Mouse (Mus musculus) liver, adult 2 months (tissue): Measurements from ENCODE around the gene Orc3. TPM values are rescaled to one million over a fixed set of nuclear protein-coding genes. Genes with fewer than 3 reads are reported as not detected.

Experiments used
- DNase-seq: peaks from one replicate; pipeline ENCODE4 v3.0.0-alpha.2; 2011; ENCODE audit warnings: low read depth, low spot score; ENCODE audit errors: extremely low read depth
- H3K27ac ChIP-seq: fragments of 200-500 bp; replicated peaks from 2 replicates; pipeline ENCODE4 v1.5.1; 2012; ENCODE audit warnings: low read depth, mild to moderate bottlenecking, control low read depth, inconsistent platforms, low read length; ENCODE audit not compliant: insufficient read depth
- H3K27me3 ChIP-seq: fragments of 200-500 bp; 2 replicates; pipeline ENCODE4 v1.6.1; 2012; ENCODE audit warnings: mild to moderate bottlenecking, moderate library complexity, low read length, inconsistent platforms; ENCODE audit not compliant: control insufficient read depth, insufficient read depth
- H3K36me3 ChIP-seq: fragments of 200-500 bp; 2 replicates; pipeline ENCODE4 v1.6.1; 2012; ENCODE audit warnings: low read length, inconsistent platforms; ENCODE audit not compliant: control insufficient read depth, insufficient read depth
- H3K4me1 ChIP-seq: fragments of 200-500 bp; 2 replicates; pipeline ENCODE4 v1.6.1; 2011; ENCODE audit warnings: low read length; ENCODE audit not compliant: control insufficient read depth, insufficient read depth
- H3K4me3 ChIP-seq: fragments of 200-500 bp; 2 replicates; pipeline ENCODE4 v1.5.1; 2011; ENCODE audit warnings: low read depth, mild to moderate bottlenecking, control low read depth, low read length, moderate library complexity; ENCODE audit not compliant: insufficient read depth
- H3K79me2 ChIP-seq: fragments of 200-500 bp; 2 replicates; pipeline ENCODE4 v1.6.1; 2012; ENCODE audit warnings: inconsistent platforms, mild to moderate bottlenecking, low read length, moderate library complexity; ENCODE audit not compliant: control insufficient read depth, insufficient read depth
- H3K9ac ChIP-seq: fragments of 200-500 bp; 2 replicates; pipeline ENCODE4 v1.6.1; 2012; ENCODE audit warnings: low read depth, mild to moderate bottlenecking, control low read depth, inconsistent platforms, low read length
- CTCF ChIP-seq: fragments of 200-500 bp; IDR thresholded peaks from 2 replicates; pipeline ENCODE4 v1.5.1; 2011; ENCODE audit warnings: low read depth, low read length, control low read depth
- POLR2A ChIP-seq: fragments of 200-500 bp; IDR thresholded peaks from 2 replicates; pipeline ENCODE4 v1.6.1; 2011; ENCODE audit warnings: low read length, control low read depth; ENCODE audit not compliant: insufficient read depth; ENCODE audit errors: extremely low read depth
- WGBS: fragments of 180-500 bp; shearing (Covaris S2); methylation state at CpG from one replicate; pipeline ENCODE4 v1.1.7; 2018; 5-methylcytosine and 5-hydroxymethylcytosine counted together
- polyA plus RNA-seq: library from polyadenylated mRNA; depleted of rRNA; stranded (reverse); fragments of >200 nt; gene quantifications from 2 replicates; pipeline ENCODE4 v1.2.3, GENCODE M21; 2012
- total RNA-seq: library from RNA; depleted of rRNA; stranded (reverse); fragments of >200 nt; gene quantifications from 2 replicates; pipeline ENCODE4 v1.2.3, GENCODE M21; 2014

Gene Orc3
- total and polyA plus RNA-seq, 2 experiments, result 11.2 to 35.9 TPM

DNA sequence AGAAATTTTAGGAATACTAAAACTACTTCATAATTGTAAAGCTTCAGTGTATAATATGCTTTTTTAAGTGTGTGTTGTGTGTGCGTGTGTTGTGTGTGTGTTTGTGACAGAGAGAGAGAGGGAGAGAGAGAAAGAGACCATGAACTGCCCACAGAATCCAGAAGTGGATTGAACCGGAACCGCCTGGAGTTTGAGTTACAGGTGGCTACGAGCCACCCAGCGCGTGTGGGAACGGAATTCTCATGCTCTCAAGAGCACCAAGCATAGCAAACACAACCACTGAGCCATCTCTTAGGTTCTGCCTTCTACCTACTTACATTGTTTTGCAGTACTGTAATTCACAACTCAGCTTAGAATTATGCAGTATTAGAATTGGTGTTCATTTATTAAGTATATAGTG is 19.4 kb upstream of the Orc3 start:
- no peak overlapping the region for H3K27ac ChIP-seq
- TF ChIP-seq POLR2A (no peak), CTCF (no peak)
- 98% methylated on average over 7 of the region's 7 CpGs for WGBS

DNA sequence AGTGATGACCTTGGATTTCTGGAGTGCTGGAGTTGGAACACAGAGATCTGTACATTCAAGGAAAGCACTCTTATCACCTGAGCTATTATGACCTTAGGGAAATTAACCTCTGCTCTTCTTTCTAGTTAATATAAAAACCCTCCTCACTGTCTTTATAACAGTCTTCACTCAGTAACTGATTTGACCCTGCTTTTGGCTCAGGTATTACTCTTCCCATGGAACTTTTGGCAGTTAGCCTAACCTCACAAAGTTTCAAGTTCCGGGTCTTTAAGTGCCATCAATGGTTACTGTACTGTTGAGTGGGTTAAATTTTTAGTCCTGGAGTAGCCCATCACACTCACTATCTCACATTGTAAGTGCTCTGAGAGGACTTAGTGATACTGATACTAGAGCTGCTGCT is 15.2 kb upstream of the Orc3 start:
- 33% methylated on average over 1 of the region's 1 CpGs for WGBS
- Histone ChIP-seq H3K4me3 (no peak overlapping the region), H3K79me2 (no peaks in the 10 kb centered on the region), H3K27me3 (no peaks in the 10 kb centered on the region), H3K36me3 (peaks cover 48% of the 10 kb centered on the region), H3K4me1 (no peaks in the 10 kb centered on the region), H3K9ac (no peak overlapping the region), H3K27ac (no peak overlapping the region)
- TF ChIP-seq CTCF (no peak), POLR2A (no peak)
- peak; percentile 29 for DNase-seq

More for the DNA sequence above, 19.4 kb upstream of the Orc3 start:
- Histone ChIP-seq H3K4me1 (no peaks in the 10 kb centered on the region), H3K36me3 (peaks cover 40% of the 10 kb centered on the region), H3K79me2 (no peaks in the 10 kb centered on the region), H3K4me3 (no peak overlapping the region), H3K27me3 (no peaks in the 10 kb centered on the region), H3K9ac (no peak overlapping the region)
- no peak for DNase-seq

DNA sequence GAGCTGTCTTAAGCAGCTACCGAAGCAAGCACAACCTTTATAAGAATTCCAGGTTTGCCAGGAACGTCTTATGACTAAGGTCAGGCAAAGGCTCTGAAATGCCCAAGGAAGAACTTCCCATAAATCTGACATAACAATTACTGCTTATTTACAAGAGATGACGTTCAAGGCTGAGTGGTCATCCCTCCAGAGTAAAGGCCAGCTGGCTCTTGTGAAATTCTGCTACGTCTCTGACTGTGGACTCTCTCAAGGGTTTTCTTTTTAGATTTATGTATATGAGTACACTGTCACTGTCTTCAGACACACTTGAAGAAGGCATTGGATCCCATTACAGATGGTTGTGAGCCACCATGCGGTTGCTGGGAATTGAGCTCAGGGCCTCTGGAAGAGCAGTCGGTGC is 11.7 kb upstream of the Orc3 start:
- H3K27me3 ChIP-seq, result no peaks in the 10 kb centered on the region
- H3K9ac ChIP-seq, result no peak overlapping the region
- no peak overlapping the region for H3K27ac ChIP-seq
- no peak for DNase-seq
- WGBS, result 94% methylated on average over 6 of the region's 6 CpGs
- H3K4me3 ChIP-seq, result no peak overlapping the region
- H3K79me2 ChIP-seq, result no peaks in the 10 kb centered on the region
- no peaks in the 10 kb centered on the region for H3K4me1 ChIP-seq
- TF ChIP-seq POLR2A (no peak), CTCF (no peak)
- peaks cover 40% of the 10 kb centered on the region for H3K36me3 ChIP-seq

DNA sequence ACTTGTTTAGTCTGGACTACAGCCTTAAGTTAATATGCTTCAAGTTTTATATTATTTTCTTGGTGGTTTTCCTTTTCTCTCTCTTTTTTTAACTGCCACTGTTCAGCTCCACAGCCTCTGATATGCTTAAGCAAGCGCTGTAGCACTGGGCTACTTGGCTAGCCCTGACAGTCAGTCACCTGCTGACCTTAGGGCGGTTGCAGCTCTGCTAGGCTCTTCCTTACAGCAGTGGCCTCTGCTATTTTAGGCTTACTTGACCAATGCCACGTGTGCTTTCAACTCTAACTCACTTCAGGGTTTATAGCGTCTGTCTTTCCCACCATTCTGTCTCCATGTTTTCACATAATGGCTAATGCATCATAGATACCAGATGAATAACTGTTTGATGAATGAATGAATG is 10.8 kb upstream of the Orc3 start:
- H3K36me3 ChIP-seq, result peaks cover 35% of the 10 kb centered on the region
- TF ChIP-seq CTCF (no peak), POLR2A (no peak)
- 88% methylated on average over 4 of the region's 4 CpGs for WGBS

DNA sequence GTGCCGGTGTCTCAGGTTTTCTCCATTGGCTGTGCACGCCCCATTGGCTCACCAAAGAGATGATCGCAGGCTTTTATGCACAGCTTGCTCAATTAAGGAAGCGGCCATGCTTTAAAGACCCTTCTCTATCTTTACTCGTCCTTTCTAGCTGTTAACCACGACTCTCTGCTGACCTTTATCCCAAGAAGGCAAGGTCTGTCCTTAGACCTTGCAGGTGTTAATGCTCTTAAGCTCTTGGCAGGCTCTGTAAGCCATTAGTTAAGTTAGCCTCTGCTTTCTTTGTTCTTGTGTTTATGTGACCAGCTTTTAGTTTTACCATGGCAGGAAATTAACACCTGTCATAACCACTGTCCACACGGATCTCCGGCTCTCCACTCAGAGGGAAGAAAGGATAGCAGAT is 1.4 kb upstream of the Orc3 start:
- no peak for DNase-seq
- Histone ChIP-seq H3K27ac (no peak overlapping the region), H3K4me1 (peaks cover 7% of the 10 kb centered on the region), H3K27me3 (no peaks in the 10 kb centered on the region), H3K36me3 (no peaks in the 10 kb centered on the region), H3K4me3 (no peak overlapping the region), H3K9ac (no peak overlapping the region), H3K79me2 (no peaks in the 10 kb centered on the region; the same call in 1 of the 2 replicates)
- 75% methylated on average over 8 of the region's 8 CpGs for WGBS
- no peak for TF ChIP-seq CTCF
- no peak for TF ChIP-seq POLR2A

More for the DNA sequence above, 10.8 kb upstream of the Orc3 start:
- Histone ChIP-seq H3K27ac (no peak overlapping the region), H3K4me1 (no peaks in the 10 kb centered on the region), H3K4me3 (no peak overlapping the region), H3K79me2 (no peaks in the 10 kb centered on the region), H3K27me3 (no peaks in the 10 kb centered on the region), H3K9ac (no peak overlapping the region)
- no peak for DNase-seq

DNA sequence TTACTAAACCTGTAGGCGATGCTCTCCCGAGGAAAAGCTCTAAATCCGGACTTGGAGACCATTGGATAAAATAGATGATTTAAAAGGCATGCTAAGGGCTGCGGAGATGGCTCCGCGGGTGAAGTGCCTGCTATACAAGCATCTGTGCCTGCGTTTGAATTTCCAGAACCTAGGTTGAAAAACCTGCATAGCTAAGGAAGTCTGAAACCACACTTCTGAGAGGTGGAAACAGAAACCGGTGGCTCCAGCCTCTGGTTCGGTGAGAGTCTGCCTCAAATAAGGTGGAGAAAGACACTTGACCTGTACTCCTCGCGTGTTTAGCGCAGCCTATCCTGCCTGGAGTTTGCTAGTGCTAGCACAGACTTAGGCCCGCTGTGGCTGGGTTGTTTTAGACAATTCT is 559 bp upstream of the Orc3 start:
- peak overlapping the region; percentile 30 for H3K27ac ChIP-seq
- H3K36me3 ChIP-seq, result no peaks in the 10 kb centered on the region
- H3K9ac ChIP-seq, result peak overlapping the region; percentile 45
- TF ChIP-seq CTCF (no peak), POLR2A (no peak)
- peaks cover 7% of the 10 kb centered on the region for H3K4me1 ChIP-seq
- peak; percentile 43 for DNase-seq
- no peaks in the 10 kb centered on the region for H3K27me3 ChIP-seq
- WGBS, result under 1% methylated on average over 13 of the region's 13 CpGs
- H3K4me3 ChIP-seq, result peak overlapping the region; percentile 75
- H3K79me2 ChIP-seq, result no peaks in the 10 kb centered on the region; the same call in 1 of the 2 replicates
